Mouse (Mus musculus) midbrain, postnatal 0 days (tissue): ENCODE measurements around the gene Slc6a11. TPM values are rescaled to one million over a fixed set of nuclear protein-coding genes. Genes with fewer than 3 reads are reported as not detected.

Source experiments
- ATAC-seq: fragments of 200-750 bp; cut with Nextera tagmentation; 2 replicates; pipeline ENCODE4 v1.8.0; 2017; ENCODE audit warnings: moderate number of reproducible peaks, mild to moderate bottlenecking, moderate TSS enrichment, moderate library complexity; ENCODE audit not compliant: low FRiP score
- DNase-seq: peaks from one replicate; pipeline ENCODE4 v3.0.0-alpha.2; 2015; ENCODE audit warnings: low spot score
- H3K27ac ChIP-seq: fragments of 300-500 bp; sonication (generic); 2 replicates; pipeline ENCODE4 v1.5.1; 2014; ENCODE audit warnings: low read depth, mild to moderate bottlenecking, low read length, mixed read lengths
- H3K27me3 ChIP-seq: fragments of 300-500 bp; sonication (generic); 2 replicates; pipeline ENCODE4 v1.6.1; 2014; ENCODE audit warnings: low read length, control low read depth, mixed read lengths; ENCODE audit not compliant: insufficient read depth
- H3K36me3 ChIP-seq: fragments of 300-500 bp; sonication (generic); 2 replicates; pipeline ENCODE4 v1.6.1; 2014; ENCODE audit warnings: low read length, control low read depth, mixed read lengths; ENCODE audit not compliant: insufficient read depth
- H3K4me1 ChIP-seq: fragments of 300-500 bp; sonication (generic); 2 replicates; pipeline ENCODE4 v1.6.1; 2014; ENCODE audit warnings: mild to moderate bottlenecking, control low read depth, antibody characterized with exemption, low read length, mixed read lengths; ENCODE audit not compliant: insufficient read depth
- H3K4me2 ChIP-seq: fragments of 300-500 bp; sonication (generic); 2 replicates; pipeline ENCODE4 v1.6.1; 2014; ENCODE audit warnings: low read depth, mild to moderate bottlenecking, low read length, mixed read lengths; ENCODE audit not compliant: poor library complexity, severe bottlenecking
- H3K4me3 ChIP-seq: fragments of 300-500 bp; sonication (generic); 2 replicates; pipeline ENCODE4 v1.5.1; 2014; ENCODE audit warnings: low read depth, mild to moderate bottlenecking, low read length, moderate library complexity
- H3K9ac ChIP-seq: fragments of 300-500 bp; sonication (generic); replicated peaks from 2 replicates; pipeline ENCODE4 v1.6.1; 2014; ENCODE audit warnings: mild to moderate bottlenecking, low read length, moderate library complexity, mixed read lengths; ENCODE audit not compliant: poor library complexity, severe bottlenecking
- H3K9me3 ChIP-seq: fragments of 300-500 bp; sonication (generic); 2 replicates; pipeline ENCODE4 v1.6.1; 2016; ENCODE audit warnings: low read length, control low read depth
- CTCF ChIP-seq: IDR thresholded peaks from 2 replicates; pipeline ENCODE4 v1.5.1; 2016; ENCODE audit warnings: antibody characterized with exemption, mild to moderate bottlenecking
- WGBS: fragments of 180-500 bp; shearing (Covaris S2); extraction: QIAGEN DNeasy Blood & Tissue Kit; methylation state at CpG from one replicate; pipeline ENCODE4 v1.1.7; 2014; 5-methylcytosine and 5-hydroxymethylcytosine counted together
- polyA plus RNA-seq: library from polyadenylated mRNA; unstranded; fragments of >200 nt; fragmentation: Nextera tagmentation; extraction: Ambion mirVana; gene quantifications from 2 replicates; pipeline ENCODE4 v1.2.1, GENCODE M21; 2015
- total RNA-seq: library from RNA; depleted of rRNA; stranded (reverse); fragments of >200 nt; gene quantifications from 2 replicates; pipeline ENCODE4 v1.2.3, GENCODE M21; 2014; rRNA removed

The Slc6a11 gene
- total and polyA plus RNA-seq, 2 experiments from 2014 or later: 109 to 233 TPM

DNA sequence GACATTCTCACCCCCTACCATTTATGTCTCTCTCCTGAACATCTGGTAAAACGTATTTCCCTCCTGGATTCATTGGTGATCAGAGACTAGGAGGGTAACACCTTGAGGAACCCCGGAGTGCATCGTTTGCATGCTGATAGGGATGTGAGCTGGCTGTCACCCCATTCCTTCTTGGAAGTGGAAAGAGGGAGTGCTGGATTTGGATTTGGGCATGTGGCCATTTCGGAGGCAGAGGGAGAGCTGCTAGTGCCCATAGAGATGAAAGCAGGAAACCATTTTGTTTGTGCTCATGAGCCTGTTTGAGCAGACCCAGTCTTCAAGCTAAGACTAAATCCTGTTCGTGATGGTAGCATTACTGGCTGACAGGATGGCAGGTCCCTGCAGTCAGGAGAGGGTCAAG is 160.4 kb downstream of the Slc6a11 start:
- WGBS: 33% methylated on average over 5 of the region's 5 CpGs
- Histone ChIP-seq H3K27ac (peak overlapping the region; percentile 81), H3K4me3 (no peak overlapping the region), H3K4me1 (peaks cover 49% of the 10 kb centered on the region), H3K4me2 (no peak overlapping the region), H3K9ac (no peak overlapping the region), H3K9me3 (no peaks in the 10 kb centered on the region), H3K27me3 (no peaks in the 10 kb centered on the region), H3K36me3 (no peaks in the 10 kb centered on the region)
- peak; percentile 46 for DNase-seq
- ATAC-seq: no peak
- no peak for TF ChIP-seq CTCF

DNA sequence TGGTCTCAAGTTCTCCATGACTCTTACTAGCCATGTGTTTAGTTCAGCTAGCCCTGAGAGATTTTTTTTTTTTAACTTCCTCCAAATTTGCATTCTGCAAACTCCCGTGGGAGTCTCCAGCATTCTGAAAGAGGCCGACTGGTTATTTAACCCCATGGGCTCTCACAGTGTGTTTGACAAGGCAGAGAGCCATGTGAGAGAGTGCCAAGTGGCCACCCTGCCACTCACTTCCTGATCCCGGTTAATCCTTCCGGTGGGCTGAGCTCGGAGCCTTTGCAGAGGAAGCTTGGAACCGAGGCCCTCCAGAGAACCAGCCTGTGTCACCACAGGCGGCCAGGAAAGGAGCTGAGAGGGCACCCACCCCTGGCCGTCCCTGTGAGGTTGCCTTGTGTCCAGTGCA is 162.5 kb downstream of the Slc6a11 start:
- WGBS: 17% methylated on average over 8 of the region's 8 CpGs
- Histone ChIP-seq H3K4me2 (no peak overlapping the region), H3K9ac (0 out of 2 replicates have a peak overlapping the region, but pooled peaks have one; percentile 14)

GRCm38 (mm10) chr6:114295086-114295485 is 164.0 kb downstream of the Slc6a11 start:
- 68% methylated on average over 4 of the region's 4 CpGs for WGBS
- Histone ChIP-seq H3K4me3 (no peak overlapping the region), H3K9ac (no peak overlapping the region), H3K4me1 (peaks cover 42% of the 10 kb centered on the region), H3K4me2 (no peak overlapping the region), H3K36me3 (peaks cover 4% of the 10 kb centered on the region; the same call in 1 of the 2 replicates), H3K9me3 (no peaks in the 10 kb centered on the region), H3K27me3 (no peaks in the 10 kb centered on the region), H3K27ac (no peak overlapping the region)
- no peak for TF ChIP-seq CTCF
- ATAC-seq (no peak), DNase-seq (peak; percentile 29)

More for the DNA sequence above, 162.5 kb downstream of the Slc6a11 start:
- Histone ChIP-seq H3K4me1 (peaks cover 53% of the 10 kb centered on the region), H3K27me3 (no peaks in the 10 kb centered on the region), H3K4me3 (no peak overlapping the region), H3K9me3 (no peaks in the 10 kb centered on the region), H3K27ac (peak overlapping the region; percentile 63), H3K36me3 (no peaks in the 10 kb centered on the region)
- TF ChIP-seq CTCF: no peak
- ATAC-seq (no peak), DNase-seq (peak; percentile 54)

DNA sequence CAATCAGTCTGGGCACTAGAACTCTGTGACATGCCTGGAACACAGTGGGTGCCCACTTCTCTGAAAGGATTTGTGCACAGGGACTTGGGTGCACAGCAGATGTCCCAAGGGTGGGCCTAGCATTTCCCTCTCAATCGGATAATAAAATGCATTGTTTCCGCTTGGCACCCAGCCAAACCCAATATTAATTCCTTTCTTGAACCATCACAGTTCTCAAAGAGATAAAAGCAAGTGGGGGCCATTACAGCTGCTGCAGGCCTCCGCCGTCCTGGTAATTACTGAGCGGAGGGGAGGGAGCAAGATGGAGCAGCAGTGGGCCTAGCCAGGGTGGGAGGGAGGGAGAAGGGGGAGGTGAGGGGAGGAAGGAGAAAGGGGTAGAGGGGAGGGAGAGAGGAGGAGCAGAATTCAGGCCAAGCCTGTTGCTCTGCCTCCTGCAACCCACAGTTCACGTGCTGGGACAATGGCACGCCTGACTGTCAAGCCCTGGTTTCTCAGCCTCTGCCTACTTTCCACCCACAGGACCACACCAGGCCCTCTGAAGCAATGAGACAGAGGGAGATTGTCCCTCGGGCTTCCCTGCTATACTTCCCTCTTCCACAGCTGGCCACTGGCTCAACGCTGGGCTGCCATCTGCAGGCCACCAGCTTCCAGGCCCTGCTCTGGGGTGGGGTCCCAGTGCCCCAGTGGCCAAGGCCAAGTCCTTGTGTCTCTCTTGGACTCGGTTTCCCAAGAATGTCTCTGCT is 166.4 kb downstream of the Slc6a11 start:
- Histone ChIP-seq H3K27ac (peak overlapping the region; percentile 63), H3K36me3 (peaks cover 18% of the 10 kb centered on the region), H3K27me3 (no peaks in the 10 kb centered on the region), H3K9me3 (no peaks in the 10 kb centered on the region), H3K4me3 (no peak overlapping the region), H3K4me1 (peaks cover 25% of the 10 kb centered on the region), H3K4me2 (no peak overlapping the region), H3K9ac (peak overlapping the region; percentile 24; the same call in 1 of the 2 replicates)
- ATAC-seq (peak; percentile 59), DNase-seq (peak; percentile 65)
- TF ChIP-seq CTCF: peak; percentile 63
- 25% methylated on average over 9 of the region's 10 CpGs for WGBS

Other genes with a start within 250 kb of the Slc6a11 start
- 84.7 and 96.3 TPM in 2 replicates for gene Atp2b2, start 88.6 kb upstream of the Slc6a11 start, total RNA-seq
- 35.1 and 35.4 TPM in 2 replicates for gene Atp2b2, start 88.6 kb upstream of the Slc6a11 start, polyA plus RNA-seq
- gene Slc6a1, start 151.4 kb downstream of the Slc6a11 start, total RNA-seq: 434 and 507 TPM in 2 replicates
- 208 and 221 TPM in 2 replicates for gene Slc6a1, start 151.4 kb downstream of the Slc6a11 start, polyA plus RNA-seq